Mouse (Mus musculus) urinary bladder, postnatal 25 days (tissue): ENCODE measurements around the gene Tac1.
"Not testable (repeated sequence)": the region's sequence is repeated elsewhere in the genome, so short reads cannot be mapped to it uniquely, and the experiment has no call there.

Source experiments
- DNase-seq: peaks from one replicate; pipeline ENCODE4 v3.0.0; 2022; ENCODE audit warnings: low spot score

Gene Tac1

GRCm38 (mm10) chr6:7554829-7555391 lies at the start of gene Tac1:
Tac1 (plus strand) TSS chr6:7554879.
- no peak for DNase-seq

DNA sequence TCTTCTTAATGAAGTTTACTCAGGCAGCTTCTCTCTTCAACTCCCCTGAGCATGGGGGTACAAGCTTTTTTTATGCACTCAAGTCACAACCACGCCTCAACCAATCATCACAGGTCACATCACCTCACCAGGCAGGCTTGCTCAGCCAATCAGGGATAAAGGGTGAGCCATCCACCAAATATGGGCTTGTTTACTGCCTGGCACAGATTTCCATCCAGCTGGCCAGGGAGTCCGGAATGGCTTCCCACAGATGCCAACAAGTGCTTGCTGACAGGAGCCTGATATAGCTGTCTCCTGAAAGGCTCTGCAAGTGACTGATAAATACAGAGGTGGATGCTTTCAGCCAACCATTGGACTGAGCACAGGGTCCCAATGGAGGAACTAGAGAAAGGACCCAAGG lies 11.2 kb upstream of the Tac1 start:
- not testable (repeated sequence) for DNase-seq

DNA sequence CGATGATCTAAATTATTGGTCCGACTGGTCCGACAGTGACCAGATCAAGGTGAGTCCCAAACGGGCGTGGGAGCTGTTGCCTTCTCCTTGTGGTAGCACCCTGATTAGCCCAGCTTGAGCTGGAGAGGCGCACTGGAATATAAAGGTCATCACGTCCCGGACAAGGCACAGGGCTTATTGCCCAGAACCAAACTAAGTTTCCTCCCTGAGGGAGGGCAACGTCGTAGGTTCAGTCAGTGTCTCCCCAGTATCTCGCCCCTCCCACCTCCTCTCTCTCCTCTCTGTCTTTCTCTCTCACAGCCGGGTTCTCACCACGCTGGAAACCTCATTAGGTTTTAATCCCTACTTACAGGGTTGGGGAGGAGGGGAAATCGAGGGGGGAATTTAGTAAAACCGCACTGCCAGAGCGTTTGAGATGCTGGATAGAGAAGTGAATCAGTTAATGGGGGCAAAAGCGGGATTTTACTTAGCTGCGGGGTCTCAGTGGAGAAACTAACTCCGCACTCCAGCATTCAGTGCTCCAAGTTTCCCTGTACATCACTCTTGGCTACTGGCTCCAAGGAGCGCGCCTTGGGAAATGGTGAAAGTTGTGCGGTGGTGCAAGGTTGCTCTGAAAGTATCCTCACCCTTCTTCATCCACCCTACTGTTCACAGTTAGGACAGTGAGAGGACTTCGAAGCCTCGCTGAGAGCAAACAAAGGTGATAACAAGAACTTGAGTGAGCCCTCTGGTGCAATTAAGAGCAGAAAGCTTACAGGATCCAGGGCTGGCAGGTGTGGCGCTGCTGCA lies 1.2 kb downstream of the Tac1 start:
- DNase-seq, result no peak

DNA sequence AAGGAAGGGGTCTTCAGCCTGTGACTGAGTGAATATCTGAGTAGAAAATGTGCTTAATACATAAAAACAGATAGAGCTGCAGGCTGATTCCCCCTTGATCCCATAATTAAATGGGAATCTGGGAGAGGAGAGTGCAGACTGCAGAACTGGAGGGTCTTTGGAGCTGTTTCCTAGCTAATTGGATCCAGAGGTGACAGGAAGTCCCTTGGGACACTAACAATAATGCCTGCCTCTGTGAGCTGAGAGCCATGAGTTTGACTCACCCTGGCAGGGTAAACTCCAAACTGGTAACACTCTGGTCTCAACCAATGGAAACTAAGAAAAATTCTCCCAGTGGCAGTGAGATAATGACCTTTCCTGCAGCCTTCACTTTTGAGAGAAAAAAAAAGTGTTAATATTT lies 3.5 kb downstream of the Tac1 start:
- DNase-seq, result no peak

DNA sequence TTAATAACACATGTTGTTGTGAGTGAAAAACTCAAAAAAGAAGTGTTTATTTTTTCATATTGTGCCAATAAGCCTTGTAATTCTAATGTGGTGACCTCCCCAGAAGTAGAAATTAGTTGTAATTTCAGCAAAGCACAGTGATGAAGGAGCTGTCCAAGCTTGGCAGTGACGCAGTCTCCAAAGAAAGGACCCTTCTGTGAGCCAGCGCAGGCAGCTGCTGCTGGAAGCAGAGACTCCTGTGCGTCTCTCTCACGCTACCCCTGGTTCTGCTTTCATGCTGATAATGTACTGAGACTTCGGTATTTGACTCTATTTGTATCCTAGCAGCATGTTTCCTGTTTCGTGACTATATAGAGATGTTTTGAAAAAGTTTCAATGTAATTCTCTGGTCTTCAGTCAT lies 7.8 kb downstream of the Tac1 start:
- DNase-seq, result no peak

DNA sequence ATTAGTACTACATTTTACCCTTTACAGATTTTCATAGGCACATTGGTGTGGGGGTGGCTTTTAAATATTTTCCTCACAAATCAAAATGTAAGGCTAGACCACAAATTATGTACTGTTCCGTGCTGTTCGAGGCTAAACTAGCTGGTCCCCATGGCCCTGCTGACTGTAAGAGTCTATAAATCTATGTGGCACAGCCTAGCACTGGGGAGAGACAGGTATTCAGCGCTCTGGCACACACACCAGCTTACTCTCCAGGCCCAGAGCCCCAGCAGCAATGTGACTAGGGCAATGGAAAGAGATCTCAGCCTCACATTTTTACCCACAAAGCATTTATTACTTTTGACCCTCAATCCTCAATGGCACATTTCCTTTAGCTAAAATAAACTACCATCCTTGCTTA lies 9.9 kb downstream of the Tac1 start:
- no peak for DNase-seq

GRCm38 (mm10) chr6:7571144-7571543 lies 16.5 kb downstream of the Tac1 start:
- DNase-seq, result no peak

- DNase-seq, result no peak
Observed at GRCm38 (mm10) chr6:7578031-7578430, 23.4 kb downstream of the Tac1 start.

- no peak for DNase-seq
Observed at GRCm38 (mm10) chr6:7594445-7594844, 39.8 kb downstream of the Tac1 start.

DNA sequence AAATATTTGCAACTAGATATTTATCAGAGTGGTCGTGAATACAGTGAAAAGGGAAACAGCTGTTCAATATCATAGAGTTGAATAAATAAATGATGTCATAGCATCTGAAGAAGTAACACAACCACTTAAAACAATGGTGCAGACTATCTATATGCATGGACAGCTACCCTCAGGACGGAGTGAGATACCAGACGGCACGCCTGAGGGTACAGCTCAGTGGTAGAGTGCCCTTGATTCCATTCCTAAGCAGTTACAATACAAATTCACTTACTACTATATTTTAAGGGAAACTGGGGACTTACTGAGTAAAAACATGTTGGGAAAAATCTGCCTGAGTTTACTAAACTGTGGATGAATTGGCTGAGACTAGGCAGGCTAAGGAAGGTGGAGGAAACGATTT lies 43.7 kb downstream of the Tac1 start:
- DNase-seq, result no peak

DNA sequence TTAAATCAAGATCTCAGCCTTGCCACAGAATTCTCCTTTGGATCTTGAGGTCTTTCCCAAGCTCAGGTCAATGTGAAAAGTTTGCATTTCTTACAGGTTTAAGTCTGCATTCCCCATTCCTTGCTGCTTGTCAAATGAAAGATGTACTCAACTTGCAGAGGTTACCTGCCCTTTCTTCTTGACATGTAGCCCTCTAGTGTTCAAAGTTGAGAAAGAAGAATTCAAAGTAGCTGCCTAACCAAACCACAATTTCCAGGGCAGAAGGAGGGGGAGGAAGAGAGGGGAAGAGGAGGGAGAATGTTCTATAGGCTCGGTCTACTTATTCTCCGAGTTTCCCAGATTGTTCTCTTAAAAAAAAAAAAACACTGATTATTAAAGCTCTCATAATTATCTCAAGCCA lies 45.5 kb downstream of the Tac1 start:
- DNase-seq, result no peak

GRCm38 (mm10) chr6:7601353-7602094 lies 46.8 kb downstream of the Tac1 start:
- no peak for DNase-seq

DNA sequence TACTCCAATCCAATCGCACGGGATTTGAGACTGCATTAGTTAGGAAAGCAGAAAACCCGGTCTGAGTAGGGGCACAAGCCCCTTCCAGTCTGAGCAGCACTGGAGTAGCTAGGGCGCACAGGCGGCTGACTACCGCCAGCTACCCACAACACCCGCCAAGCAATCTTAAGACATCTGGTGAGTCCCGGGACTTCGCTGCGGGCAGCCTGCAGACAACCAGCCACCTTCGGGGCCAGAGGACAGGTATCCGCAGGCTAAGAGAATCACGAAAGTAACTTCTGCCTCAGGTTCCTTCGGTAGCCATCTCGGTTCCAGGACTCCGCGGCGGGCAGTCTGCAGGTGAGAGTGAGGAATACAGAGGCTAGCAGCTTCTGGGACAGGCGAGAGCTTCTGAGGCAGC lies 59.0 kb downstream of the Tac1 start:
- not testable (repeated sequence) for DNase-seq
